Mouse (Mus musculus): ENCODE measurements around the gene Olfr48.

The Olfr48 gene

DNA sequence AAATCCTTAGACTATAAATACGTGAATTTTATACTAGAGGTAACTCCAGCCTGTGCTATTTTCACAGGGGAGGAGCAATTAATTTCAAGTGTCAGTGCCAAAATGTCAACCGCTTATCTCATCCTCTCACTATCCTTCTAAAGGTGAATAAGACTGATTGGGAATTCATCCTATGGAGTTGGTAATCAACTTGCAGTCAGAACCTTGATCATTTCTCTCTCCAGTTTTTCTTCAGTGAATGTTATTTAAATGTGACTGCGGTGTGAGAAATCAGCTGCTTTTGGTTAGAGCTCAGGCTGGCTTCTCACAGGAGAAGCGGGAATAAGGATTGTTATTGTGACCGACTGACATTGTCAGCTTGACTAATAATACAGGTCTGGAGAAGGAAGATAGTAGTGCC lies at the start of gene Olfr48:
Gene Olfr48, minus strand, starts transcription at position 101 of the 400 bp plus-strand sequence.
- DNase-seq (ENCODE audit: low read depth, low spot score): no peak

DNA sequence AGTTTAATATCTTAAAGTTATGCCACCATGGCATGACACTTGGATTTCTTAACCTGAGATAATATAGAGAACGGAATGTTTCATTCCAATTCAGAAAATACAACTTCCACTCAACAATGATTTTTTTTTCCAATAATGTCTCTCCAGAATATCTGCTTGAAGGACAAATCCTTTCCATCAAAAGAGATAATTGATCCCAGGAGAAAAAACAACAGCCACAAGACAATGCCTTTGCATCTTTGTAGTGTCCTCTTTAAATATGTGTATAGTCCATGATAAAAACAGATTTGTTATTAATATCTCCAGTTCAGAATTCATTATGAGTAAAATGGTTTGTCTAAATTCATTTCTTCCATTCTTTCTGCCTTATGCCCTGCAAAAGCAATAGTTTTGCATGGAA lies 30.1 kb upstream of the Olfr48 start, which contains the start of gene Olfr1257:
Gene Olfr1257, plus strand, starts transcription at position 301 of the 400 bp plus-strand sequence.
- DNase-seq (ENCODE audit: low read depth, low spot score): no peak

DNA sequence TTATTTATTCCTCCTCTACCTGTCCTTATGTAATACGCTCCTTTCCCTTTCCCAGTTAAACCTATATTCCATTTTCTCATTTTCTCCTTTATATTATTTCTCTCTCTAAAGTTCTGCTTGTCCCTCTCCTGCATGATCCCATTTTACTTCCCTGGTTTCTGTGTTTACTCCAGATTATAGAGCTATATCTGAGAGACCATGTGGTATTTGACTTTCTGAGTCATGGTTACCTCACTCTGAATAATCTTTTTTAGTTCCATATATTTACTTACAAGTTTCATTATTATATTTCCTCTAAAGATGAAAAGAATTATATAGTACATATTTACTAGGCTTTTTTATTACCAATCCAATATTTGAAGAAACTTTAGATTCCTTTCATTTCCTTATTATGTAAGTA lies 1.2 kb upstream of the Olfr48 start:
- no peak for DNase-seq (ENCODE audit: low read depth, low spot score)

GRCm38 (mm10) chr2:89841455-89841854 lies 6.5 kb downstream of the Olfr48 start, which contains the start of gene Olfr1256:
TSS of gene Olfr1256 (minus strand) at chr2:89841555.
- no peak for DNase-seq (ENCODE audit: low read depth, low spot score)

DNA sequence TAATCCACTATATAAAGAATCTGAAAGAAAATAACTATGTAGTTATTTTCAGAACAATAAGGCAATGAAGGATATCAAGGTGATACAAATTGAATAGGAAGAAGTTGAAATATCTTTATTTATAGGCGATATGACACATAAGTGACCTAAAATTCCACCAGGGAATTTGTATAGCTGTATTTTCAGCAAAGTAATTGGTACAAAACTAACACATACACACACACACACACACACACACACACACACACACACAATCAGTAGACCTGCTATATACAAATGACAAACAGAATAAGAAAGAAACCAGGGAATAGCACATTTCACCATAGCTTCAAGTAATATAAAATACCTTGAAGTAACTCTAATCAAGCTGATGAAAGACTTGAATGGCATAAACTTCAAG lies 27.8 kb downstream of the Olfr48 start:
- no peak for DNase-seq (ENCODE audit: low read depth, low spot score)

DNA sequence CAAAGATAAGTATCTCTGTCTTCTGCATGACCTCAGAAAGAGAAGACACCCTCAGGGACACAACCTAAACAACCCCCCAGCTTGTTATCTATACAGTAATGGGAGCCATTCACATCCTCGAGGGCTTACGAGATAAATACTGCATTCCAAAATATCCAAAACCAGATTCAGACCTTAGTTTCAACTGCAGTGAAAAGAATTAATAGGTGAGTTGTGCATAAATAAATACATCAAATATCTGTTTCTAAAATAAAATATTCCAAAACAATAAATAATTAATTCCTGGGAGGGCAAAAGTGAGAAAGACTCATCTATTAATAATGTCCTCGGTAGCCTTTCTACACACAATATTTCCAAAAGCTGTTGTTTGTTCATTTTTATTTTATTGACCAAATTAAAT lies 36.3 kb downstream of the Olfr48 start, which contains the start of gene Olfr1255:
Gene Olfr1255, plus strand, starts transcription at position 301 of the 400 bp plus-strand sequence.
- no peak for DNase-seq (ENCODE audit: low read depth, low spot score)

DNA sequence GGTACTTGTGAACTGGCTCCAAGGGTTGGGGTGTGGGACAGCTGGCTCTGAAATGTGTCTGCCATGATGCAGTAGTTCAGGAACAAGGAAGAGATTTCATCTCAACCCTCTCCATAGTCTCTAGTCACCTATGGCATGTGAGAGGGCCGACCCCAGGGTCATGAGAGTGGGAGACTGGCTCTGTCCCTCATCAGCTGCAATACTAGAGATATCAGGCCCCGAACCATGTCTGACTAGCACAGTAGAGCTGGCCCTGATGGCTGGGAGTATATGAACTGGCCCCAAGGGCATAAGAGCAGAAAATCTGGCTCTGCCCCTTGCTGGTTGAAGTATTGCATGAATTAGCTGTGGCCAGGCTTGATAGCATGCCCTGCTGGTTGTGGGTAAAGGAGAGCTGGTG lies 37.3 kb downstream of the Olfr48 start:
- DNase-seq (ENCODE audit: low read depth, low spot score): no peak

DNA sequence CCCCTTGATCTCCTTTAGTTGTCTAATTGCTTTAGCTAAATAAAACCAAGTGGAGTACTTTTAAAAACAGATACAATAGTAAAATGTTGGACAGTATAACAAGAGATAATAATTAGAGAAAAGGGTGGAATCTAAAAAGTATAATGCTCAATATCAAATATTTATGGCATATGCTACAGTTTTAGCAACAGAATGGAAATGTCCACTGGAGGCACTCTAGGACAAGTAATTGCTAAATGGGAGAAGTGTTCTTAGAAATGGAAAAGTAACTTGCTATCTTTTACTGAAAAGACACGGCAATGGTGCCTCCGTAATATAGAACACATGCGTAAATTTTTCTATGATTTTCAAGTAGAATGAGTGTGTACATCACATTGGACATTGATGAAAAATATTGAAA lies 48.4 kb downstream of the Olfr48 start:
- no peak for DNase-seq (ENCODE audit: low read depth, low spot score)

DNA sequence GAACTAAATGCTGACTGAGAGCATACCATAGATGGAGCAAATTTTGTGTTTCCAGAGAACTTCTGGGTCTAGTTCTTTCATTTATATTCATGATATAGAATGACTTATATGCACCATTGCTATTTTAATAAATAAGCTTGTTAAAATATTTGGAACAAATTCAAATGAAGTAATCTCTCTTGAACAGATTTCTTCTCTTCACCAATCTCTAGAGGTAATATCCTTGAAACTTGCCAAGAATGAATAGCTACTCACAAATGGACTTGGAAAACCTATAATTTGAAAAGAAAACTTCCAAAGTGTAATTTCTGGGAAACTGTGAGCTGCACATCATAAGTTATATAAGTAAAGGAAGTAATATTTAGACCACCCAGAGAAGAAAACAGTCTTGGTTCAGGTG lies 54.5 kb downstream of the Olfr48 start, which contains the start of gene Olfr1254:
Gene Olfr1254, minus strand, starts transcription at position 101 of the 400 bp plus-strand sequence.
- no peak for DNase-seq (ENCODE audit: low read depth, low spot score)

All from embryo, embryonic 11.5 days (tissue).